Mouse (Mus musculus) liver, embryonic 14.5 days (tissue): ENCODE measurements around the gene Zfp458. TPM values are rescaled to one million over a fixed set of nuclear protein-coding genes. Genes with fewer than 3 reads are reported as not detected.
"Not testable (repeated sequence)": the region's sequence is repeated elsewhere in the genome, so short reads cannot be mapped to it uniquely, and the experiment has no call there.

ENCODE experiments used
- ATAC-seq: fragments of 200-750 bp; cut with Nextera tagmentation; 2 replicates; pipeline ENCODE4 v1.8.0; 2017; ENCODE audit warnings: moderate number of reproducible peaks, mild to moderate bottlenecking, moderate library complexity; ENCODE audit not compliant: insufficient read depth
- DNase-seq, 3 experiments: peaks; one replicate each; pipeline ENCODE4 v3.0.0-alpha.2; 2012 to 2013; ENCODE audit warnings: low read depth in 3 of 3, low spot score in 3 of 3
- H3K27ac ChIP-seq: fragments of 300-500 bp; sonication (generic); 2 replicates; pipeline ENCODE4 v1.5.1; 2014; ENCODE audit warnings: moderate library complexity, mild to moderate bottlenecking, control low read depth, inconsistent platforms
- H3K27me3 ChIP-seq: fragments of 300-500 bp; sonication (generic); 2 replicates; pipeline ENCODE4 v1.6.1; 2014; ENCODE audit warnings: mild to moderate bottlenecking, low read length, moderate library complexity; ENCODE audit not compliant: control insufficient read depth, insufficient read depth
- H3K36me3 ChIP-seq: fragments of 300-500 bp; sonication (generic); replicated peaks from 2 replicates; pipeline ENCODE4 v1.6.1; 2014; ENCODE audit warnings: low read depth; ENCODE audit not compliant: control insufficient read depth, insufficient read depth
- H3K4me1 ChIP-seq, 2 experiments: fragments of 200-500 bp in 1 of 2; fragments of 300-500 bp in 1 of 2; sonication (generic) in 1 of 2; replicated peaks; 2 replicates each; pipeline ENCODE4 v1.6.1; 2012 to 2014; ENCODE audit warnings: antibody characterized with exemption in 1 of 2, inconsistent platforms in 1 of 2, low read length in 1 of 2; ENCODE audit not compliant: control insufficient read depth in 2 of 2, insufficient read depth in 2 of 2
- H3K4me2 ChIP-seq: fragments of 300-500 bp; sonication (generic); 2 replicates; pipeline ENCODE4 v1.6.1; 2014; ENCODE audit warnings: low read depth, mild to moderate bottlenecking, control low read depth, moderate library complexity
- H3K4me3 ChIP-seq, 2 experiments: fragments of 200-500 bp in 1 of 2; fragments of 300-500 bp in 1 of 2; sonication (generic) in 1 of 2; 2 replicates each; pipeline ENCODE4 v1.5.1; 2012 to 2014; ENCODE audit warnings: low read depth in 2 of 2, low read length in 2 of 2, mild to moderate bottlenecking in 2 of 2, control low read depth in 1 of 2, inconsistent platforms in 1 of 2, moderate library complexity in 1 of 2; ENCODE audit not compliant: insufficient read depth in 1 of 2
- H3K9ac ChIP-seq: fragments of 300-500 bp; sonication (generic); replicated peaks from 2 replicates; pipeline ENCODE4 v1.6.1; 2014; ENCODE audit warnings: mild to moderate bottlenecking, control low read depth, moderate library complexity
- H3K9me3 ChIP-seq: fragments of 300-500 bp; sonication (generic); 2 replicates; pipeline ENCODE4 v1.6.1; 2016; ENCODE audit warnings: low read length, mixed read lengths; ENCODE audit not compliant: control insufficient read depth
- CTCF ChIP-seq: IDR thresholded peaks from 2 replicates; pipeline ENCODE4 v1.5.1; 2016; ENCODE audit warnings: antibody characterized with exemption, low read depth, control low read depth
- EP300 ChIP-seq: IDR thresholded peaks from 2 replicates; pipeline ENCODE4 v1.6.1; 2016; ENCODE audit warnings: antibody characterized with exemption, low read depth
- WGBS: fragments of 180-500 bp; shearing (Covaris S2); extraction: QIAGEN DNeasy Blood & Tissue Kit; methylation state at CpG from one replicate; pipeline ENCODE4 v1.1.7; 2014; ENCODE audit not compliant: insufficient replicate concordance; 5-methylcytosine and 5-hydroxymethylcytosine counted together
- polyA plus RNA-seq, 2 experiments: library from polyadenylated mRNA; depleted of rRNA in 1 of 2; stranded (reverse) in 1 of 2; unstranded in 1 of 2; fragments of >200 nt; fragmentation: Nextera tagmentation in 1 of 2; extraction: Ambion mirVana in 1 of 2; gene quantifications; 2 replicates each; pipeline versions ENCODE4 v1.2.1 to v1.2.3; 2012 to 2014

Gene Zfp458
- 0.27 and 0.49 TPM in 2 replicates for polyA plus RNA-seq (2012; rRNA removed)
- 0.28 and 0.34 TPM in 2 replicates for polyA plus RNA-seq (2014; fragmentation: Nextera tagmentation; extraction: Ambion mirVana)

DNA sequence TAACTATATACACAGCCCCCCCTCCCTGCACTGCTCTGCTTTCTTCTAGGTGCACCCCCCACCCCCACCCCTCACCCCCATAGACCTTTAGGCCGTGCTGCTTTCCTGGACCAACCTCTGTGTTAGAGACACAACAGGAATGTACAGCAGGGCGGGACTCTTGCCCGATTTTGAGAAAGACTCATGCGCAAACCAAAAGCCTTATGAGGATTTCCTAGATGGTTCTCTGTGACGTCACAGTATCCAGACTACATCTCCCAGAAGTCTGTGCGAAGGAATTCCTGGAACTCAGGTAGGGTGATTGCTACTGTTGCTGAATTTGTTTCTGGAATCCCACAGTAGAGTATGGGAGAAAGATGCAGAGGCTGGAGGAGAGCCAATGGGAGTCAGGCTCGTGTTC is at the start of gene Zfp458:
Gene Zfp458, minus strand, starts transcription at position 153 of the 400 bp plus-strand sequence.
- Histone ChIP-seq H3K4me1 (no peaks in the 10 kb centered on the region), H3K27ac (no peak within 1 kb of the TSS), H3K9ac (no peak within 1 kb of the TSS), H3K4me3 (no peak within 1 kb of the TSS), H3K4me2 (no peak within 1 kb of the TSS), H3K36me3 (no peaks in the 10 kb centered on the region), H3K9me3 (no peaks in the 10 kb centered on the region), H3K27me3 (no peaks in the 10 kb centered on the region)
- DNase-seq (peak in 1 of 3 experiments; percentile 45), ATAC-seq (no peak)
- TF ChIP-seq CTCF (no peak), EP300 (no peak)
- WGBS: 41% methylated on average over 7 of the region's 7 CpGs

DNA sequence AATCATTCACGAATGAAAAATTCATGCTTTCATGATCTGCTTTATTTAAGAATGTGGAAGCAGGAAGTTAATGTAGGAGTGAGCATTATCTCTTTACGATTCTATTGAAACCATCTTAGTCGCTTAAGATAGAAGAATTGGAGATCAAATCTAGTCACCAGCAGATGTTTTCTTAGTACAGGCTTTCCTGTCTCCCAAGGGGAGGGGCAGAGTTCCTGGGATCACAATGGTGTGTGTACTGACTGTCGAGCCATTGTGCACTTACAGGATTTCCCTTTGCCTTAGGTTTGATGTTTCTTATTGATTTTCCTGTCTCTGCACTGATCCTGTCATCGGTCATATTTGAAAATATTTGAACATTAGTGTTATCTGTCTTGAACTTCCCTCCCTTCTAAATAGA is 28.5 kb upstream of the Zfp458 start:
- Histone ChIP-seq H3K36me3 (no peaks in the 10 kb centered on the region), H3K4me2 (peak overlapping the region; percentile 82), H3K27me3 (no peaks in the 10 kb centered on the region), H3K9me3 (no peaks in the 10 kb centered on the region), H3K4me1 (peaks cover 4 to 5% of the 10 kb centered on the region in 2 experiments; a peak in 1 of 4 replicates), H3K9ac (peak overlapping the region; percentile 71; the same call in 1 of the 2 replicates), H3K4me3 (peak overlapping the region; percentile 74 to 75), H3K27ac (no peak overlapping the region)
- WGBS: 24% methylated on average over 5 of the region's 5 CpGs
- DNase-seq (no peak), ATAC-seq (peak; percentile 32; the same call in 1 of the 2 replicates)
- TF ChIP-seq CTCF (no peak), EP300 (no peak)

DNA sequence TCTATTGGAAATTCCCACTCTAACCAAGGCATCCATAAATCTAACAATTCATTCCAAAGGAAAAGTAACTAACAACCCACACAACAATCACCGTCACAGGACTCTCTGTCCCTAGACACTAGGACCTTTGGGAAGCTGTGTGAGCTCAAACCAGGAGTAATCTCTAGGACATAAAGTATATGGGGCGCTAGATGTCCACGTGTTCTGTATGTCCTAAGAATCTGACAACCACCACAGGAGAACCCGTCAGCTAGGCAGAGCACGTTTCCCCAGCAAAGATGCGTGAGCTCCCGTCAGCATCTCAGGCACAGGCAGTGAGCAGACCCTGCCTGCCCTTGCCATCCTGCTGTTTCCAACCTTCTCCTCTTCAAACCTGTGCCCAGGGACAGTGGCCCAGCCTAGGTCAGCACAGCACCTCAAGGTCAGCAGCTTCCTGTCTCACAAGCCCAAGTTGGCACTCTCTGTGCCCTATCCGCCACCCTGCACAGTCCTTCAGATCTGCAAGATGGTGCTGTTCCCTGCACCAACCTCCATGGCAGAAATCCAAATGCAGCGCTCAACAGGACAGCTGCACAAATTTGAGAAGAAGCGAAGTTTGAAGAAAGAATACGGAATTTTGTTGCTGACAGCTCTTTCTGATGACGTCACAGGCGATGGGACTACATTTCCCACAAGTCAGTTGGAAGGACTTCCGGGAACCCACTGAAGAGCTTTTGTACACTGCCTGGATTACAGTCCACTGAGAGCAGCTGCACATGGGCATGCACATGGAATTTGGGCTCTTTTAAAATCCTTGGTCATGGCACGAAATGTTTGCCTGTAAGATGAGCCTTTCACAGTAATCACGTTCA is 27.8 kb upstream of the Zfp458 start, which contains the start of gene Zfp457:
Gene Zfp457, minus strand, starts transcription at position 664 of the 851 bp plus-strand sequence.
- H3K36me3 ChIP-seq: no peaks in the 10 kb centered on the region
- H3K4me1 ChIP-seq: peaks cover 4 to 5% of the 10 kb centered on the region in 2 experiments; a peak in 1 of 4 replicates
- H3K9ac ChIP-seq: peak within 1 kb of the TSS; percentile 71
- H3K27me3 ChIP-seq: no peaks in the 10 kb centered on the region
- WGBS: 7% methylated on average over 16 of the region's 16 CpGs
- DNase-seq (peak; percentile 72 to 80 (median 78)), ATAC-seq (peak; percentile 95)
- H3K4me2 ChIP-seq: peak within 1 kb of the TSS; percentile 82
- H3K9me3 ChIP-seq: no peaks in the 10 kb centered on the region
- H3K27ac ChIP-seq: no peak within 1 kb of the TSS
- H3K4me3 ChIP-seq: peak within 1 kb of the TSS; percentile 74 to 75
- TF ChIP-seq EP300 (no peak), CTCF (no peak)

GRCm38 (mm10) chr13:67269383-67270065 is 8.7 kb downstream of the Zfp458 start:
- DNase-seq, H3K27ac ChIP-seq, H3K36me3 ChIP-seq, H3K27me3 ChIP-seq, H3K4me1 ChIP-seq, H3K9me3 ChIP-seq: not testable (repeated sequence)
- Histone ChIP-seq H3K9ac (peak overlapping the region; percentile 82), H3K4me2 (peak overlapping the region; percentile 70), H3K4me3 (peak overlapping the region; percentile 80 to 81)
- 32% methylated on average over 8 of the region's 9 CpGs for WGBS
- ATAC-seq: peak; percentile 44; the same call in 1 of the 2 replicates
